Comparison of ENCODE assay signal across 13 mouse cellular contexts in genomic region chr8:124819612-124820115, GRCm38 (mm10). TPM values are rescaled to one million over a fixed set of nuclear protein-coding genes. Genes with fewer than 3 reads are reported as not detected.
"Had no signal": no experiment of that assay in that cellular context is flagged by ENCODE, and none has a peak within 500 bp of the region (broad histone marks: within the 10 kb centered on the region; RNA-seq: fewer than 3 reads in every experiment).

No protein-coding gene starts in this region.

- H3K4me3 ChIP-seq: limb, embryonic 13.5 days; megakaryocyte, embryonic 14.5 days; midbrain, embryonic 12.5 days; neural tube, embryonic 13.5 days had no signal

- ATAC-seq: hindbrain, postnatal 0 days; midbrain, embryonic 16.5 days had no signal

- H3K4me1 ChIP-seq: limb, embryonic 13.5 days; midbrain, embryonic 12.5 days; neural tube, embryonic 13.5 days had no signal

- H3K4me2 ChIP-seq: limb, embryonic 13.5 days; midbrain, embryonic 12.5 days; neural tube, embryonic 13.5 days had no signal

- H3K27ac ChIP-seq: hindbrain, postnatal 0 days; limb, embryonic 13.5 days; macrophage; midbrain, embryonic 12.5 days; neural tube, embryonic 13.5 days had no signal

- H3K9me3 ChIP-seq: neural tube, embryonic 13.5 days had no signal

- H3K9ac ChIP-seq: limb, embryonic 13.5 days; midbrain, embryonic 12.5 days; neural tube, embryonic 13.5 days had no signal

- DNase-seq: left cerebral cortex, postnatal 4 days; retina, postnatal 1 day; right cerebral cortex, postnatal 4 days; spleen, adult 18-20 months; thymus, adult 18-20 months; thymus, postnatal 14 days had no signal

- H3K36me3 ChIP-seq: limb, embryonic 13.5 days had no signal

RNA-seq across cellular contexts. Expression of gene Trim67, which starts 26.8 kb away (rescaled TPM):
- polyA plus RNA-seq: macrophage had no signal
